Mouse (Mus musculus) heart, postnatal 10 days (tissue): Measurements from ENCODE around the gene Amhr2. TPM values are rescaled to one million over a fixed set of nuclear protein-coding genes. Genes with fewer than 3 reads are reported as not detected.

Experiments used
- DNase-seq, 2 experiments: peaks; one replicate each; pipeline ENCODE4 v3.0.0; 2021
- intact Hi-C: fragments of 180-260 bp; cut with DNase I; formaldehyde crosslinking; loops from one replicate; pipeline ENCODE4 v1.15.1; 2025
- total RNA-seq, 2 experiments: library from RNA; stranded (reverse); gene quantifications; 2 replicates each; pipeline ENCODE4 v1.2.3; 2021

Amhr2 gene
- total RNA-seq, 2 experiments from 2014 or later: 0.67 to 1.4 TPM

DNA sequence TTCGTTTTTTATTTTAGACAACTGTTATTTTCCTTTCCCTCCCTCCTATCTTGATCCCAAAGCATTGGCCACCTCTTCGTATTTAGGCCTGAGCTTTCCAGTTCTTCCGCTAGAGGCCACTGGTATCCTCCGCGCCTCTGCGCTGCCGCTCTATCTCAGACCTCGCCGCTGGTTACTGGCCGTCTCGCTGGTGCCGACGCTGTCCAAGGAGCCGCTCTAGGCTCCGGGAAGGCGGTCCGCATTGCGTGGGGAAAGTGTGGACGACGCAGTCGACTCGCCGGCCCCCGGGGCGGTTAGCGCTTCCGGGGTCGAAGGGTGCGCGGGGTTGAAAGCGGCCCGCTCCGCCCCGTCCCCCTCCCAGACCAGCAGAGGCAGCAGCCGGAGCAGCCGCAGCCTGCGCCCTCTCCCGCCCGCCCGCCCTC, 25.0 kb downstream of the Amhr2 start, which contains the start of gene Pcbp2:
Pcbp2 (plus strand) TSS at position 357 of the 422 bp plus-strand sequence.
- intact Hi-C loops: loop anchor here (5.0 kb wide), 1 partner anchor 197 kb away; no protein-coding TSS in a partner anchor
- peak; percentile 96 to 97 for DNase-seq

DNA sequence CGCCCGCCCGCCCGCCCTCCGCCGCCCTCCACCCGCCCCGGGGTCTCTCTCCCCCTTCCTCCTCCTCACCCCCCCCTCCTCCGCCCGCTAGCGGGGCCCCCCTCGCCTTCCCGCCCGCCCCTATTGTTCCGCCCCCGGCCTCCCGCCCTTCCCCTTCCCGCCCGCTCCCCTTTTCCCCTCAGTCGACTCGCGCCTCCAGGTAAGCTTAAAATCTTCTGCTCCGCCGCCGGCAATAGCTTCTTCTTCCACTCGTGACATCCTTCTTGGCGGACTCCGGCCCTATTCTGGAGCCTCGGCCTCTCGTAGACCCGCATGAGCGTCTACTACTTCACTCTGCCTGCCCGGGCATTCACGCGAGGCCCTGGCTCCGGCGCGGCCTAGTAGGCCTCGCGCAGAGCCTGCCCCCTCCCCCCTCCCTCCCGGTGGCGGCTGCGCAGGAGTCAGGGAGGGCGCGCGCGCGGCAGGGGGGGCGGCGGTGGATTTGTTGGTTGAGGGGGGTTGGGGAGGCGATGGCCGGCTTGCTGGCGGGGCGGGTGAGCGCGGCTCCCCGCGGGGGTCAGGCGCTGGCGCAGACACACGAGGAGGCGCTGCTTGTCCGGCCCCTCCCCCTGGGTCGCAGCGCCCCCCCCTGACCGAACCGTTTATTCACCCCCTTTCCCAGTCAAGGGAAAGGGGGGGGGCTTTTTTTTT, 25.6 kb downstream of the Amhr2 start:
- peak; percentile 88 to 89 for DNase-seq
- intact Hi-C loops: loop anchor here (1.0 to 5.0 kb wide), 2 partner anchors 10 to 197 kb away; no protein-coding TSS in a partner anchor

DNA sequence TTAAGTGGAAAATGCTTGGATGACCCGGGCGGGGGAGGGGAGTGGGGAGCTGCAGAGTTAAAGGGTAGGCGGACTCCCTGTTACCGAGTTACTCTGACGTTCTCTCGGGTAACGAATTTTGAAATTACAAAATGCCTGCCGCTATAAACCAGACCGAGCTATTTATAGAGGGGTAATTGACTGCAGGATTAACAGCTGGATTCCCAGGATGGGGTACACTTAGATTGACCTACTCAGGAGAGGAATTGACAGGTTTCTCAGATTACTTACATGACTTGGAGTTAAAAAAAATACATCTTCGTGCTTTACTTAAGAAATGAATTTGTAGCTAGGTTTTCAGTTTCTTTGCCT, 26.1 kb downstream of the Amhr2 start:
- intact Hi-C loops: loop anchor here (1.0 to 5.0 kb wide), 2 partner anchors 9 to 196 kb away; no protein-coding TSS in a partner anchor
- no peak for DNase-seq

DNA sequence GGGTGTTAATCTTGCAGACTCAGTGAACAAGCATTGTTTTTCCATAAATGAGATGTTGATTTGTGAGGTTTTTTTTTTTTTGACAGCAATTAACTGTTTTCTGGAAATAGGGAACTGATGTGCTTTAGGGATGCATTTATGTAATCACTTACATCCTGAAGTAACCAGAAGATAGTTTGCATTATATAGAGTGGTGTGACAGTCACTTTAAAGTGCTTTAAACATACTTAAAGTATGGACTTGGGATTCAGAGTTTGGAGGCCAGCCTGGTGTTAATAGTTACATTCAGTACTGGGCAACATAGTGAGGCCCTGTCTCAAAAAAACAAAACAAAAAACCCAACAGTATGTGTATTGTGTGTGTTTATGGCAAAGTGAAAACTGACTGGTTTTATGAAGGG, 26.6 kb downstream of the Amhr2 start:
- intact Hi-C loops: loop anchor here (1.0 to 5.0 kb wide), 3 partner anchors 9 to 196 kb away; no protein-coding TSS in a partner anchor
- no peak for DNase-seq

DNA sequence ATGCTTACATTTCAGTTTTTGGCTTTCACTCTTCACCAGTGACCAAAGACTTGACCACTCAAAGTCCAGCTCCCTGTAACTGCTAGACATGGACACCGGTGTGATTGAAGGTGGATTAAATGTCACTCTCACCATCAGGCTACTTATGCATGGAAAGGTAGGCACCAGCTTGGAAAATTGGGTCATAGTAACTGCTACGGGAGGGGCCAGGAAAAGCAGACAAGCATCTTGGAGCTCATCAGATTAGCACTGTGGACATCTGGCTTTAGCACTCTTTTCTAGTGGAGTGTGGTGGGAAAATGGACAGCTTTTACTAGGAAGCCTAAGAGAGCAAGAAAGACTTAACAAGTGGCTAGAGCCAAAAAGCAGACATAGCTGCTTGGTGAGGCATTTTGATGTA, 28.1 kb downstream of the Amhr2 start:
- intact Hi-C loops: loop anchor here (2.0 to 5.0 kb wide), 2 partner anchors 24 to 194 kb away; no protein-coding TSS in a partner anchor
- no peak for DNase-seq

DNA sequence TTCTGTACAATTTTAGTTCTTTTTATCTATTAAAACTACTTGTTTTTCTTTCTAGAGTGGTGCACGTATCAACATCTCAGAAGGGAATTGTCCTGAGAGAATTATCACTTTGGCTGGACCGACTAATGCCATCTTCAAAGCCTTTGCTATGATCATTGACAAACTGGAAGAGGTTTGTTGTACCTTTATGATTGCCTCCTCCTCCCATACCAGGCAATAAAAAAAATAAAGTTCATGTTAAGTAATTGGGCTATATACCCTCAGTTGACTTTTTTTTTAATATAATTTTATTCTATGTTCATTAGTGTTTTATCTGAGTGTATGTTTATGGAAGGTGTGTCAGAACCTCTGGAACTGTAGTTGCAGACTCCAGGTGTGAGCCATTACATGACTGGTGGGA, 29.4 kb downstream of the Amhr2 start:
- intact Hi-C loops: loop anchor here (2.0 to 5.0 kb wide), 2 partner anchors 14 to 193 kb away; no protein-coding TSS in a partner anchor

DNA sequence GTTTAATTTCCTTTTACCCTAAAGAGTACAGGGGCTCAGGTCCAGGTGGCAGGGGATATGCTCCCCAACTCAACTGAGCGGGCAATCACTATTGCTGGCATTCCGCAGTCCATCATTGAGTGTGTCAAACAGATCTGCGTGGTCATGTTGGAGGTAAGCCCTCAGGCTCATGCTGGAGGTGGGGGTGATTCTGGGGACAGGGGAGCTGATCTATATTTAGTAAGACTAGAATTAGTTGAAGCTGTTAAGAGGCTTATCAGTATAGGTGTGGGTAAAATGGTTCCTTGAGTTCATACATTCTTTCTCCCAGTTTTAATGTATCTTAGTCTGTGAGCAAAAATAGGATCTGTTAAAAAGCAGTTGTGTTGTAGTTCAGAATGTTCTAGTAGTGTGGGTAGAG, 38.0 kb downstream of the Amhr2 start:
- intact Hi-C loops: no loop called here
- DNase-seq: no peak

More for the DNA sequence above, 29.4 kb downstream of the Amhr2 start:
- no peak for DNase-seq

DNA sequence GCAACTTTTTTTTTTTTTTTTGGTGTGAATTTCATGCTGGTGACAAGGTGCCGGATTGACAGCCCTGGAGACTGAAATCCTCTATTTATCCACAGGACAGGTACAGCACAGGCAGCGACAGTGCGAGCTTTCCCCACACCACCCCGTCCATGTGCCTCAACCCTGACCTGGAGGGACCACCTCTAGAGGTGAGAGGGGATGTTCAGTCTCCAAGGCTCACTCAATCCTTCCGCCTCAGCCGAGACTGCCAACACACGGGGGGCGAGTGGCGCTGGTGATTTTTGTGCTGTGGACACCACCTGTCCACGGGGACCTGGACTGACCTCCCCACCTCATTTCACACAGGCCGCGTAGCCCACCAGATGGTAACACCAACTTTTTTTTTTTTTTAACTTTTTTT, 40.7 kb downstream of the Amhr2 start:
- DNase-seq: no peak
- intact Hi-C loops: no loop called here

DNA sequence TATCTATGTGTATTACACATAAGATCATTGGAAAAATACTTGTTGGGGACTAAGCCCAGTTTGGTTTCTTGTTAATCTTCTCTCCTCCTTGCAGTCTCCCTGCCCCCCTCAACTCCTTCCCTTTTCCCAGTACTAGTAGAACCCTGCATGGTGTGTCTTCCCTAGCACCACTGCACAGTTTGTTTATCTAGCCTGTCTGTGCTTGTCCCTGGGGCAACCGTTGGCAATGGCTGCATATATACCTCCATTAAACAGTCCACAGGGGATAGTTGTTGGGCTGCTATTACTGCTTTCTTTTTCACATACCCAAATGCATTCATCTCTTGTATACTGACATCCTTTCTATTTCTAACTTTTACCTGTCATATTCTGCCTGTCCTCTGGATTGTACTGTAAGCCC, 42.5 kb downstream of the Amhr2 start:
- intact Hi-C loops: loop anchor here (2.0 kb wide), 1 partner anchor 13 kb away; no protein-coding TSS in a partner anchor
- no peak for DNase-seq

DNA sequence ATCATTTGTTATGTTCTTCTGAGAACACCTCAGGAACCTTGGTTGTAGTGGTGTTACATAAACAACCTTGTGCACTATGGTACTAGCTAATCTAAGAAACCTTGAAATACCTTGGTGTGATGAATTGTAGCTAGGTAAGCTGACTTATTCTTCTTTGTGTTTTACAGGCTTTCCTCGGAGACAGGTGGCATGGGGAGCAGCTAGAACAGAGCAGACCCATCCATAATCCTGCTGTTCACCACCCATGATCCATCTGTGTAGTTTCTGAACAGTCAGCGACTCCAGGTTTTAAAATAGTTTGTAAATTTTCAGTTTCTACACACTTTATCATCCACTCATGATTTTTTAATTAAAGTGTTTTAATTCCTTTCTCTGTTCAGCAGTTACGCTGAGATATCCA, 53.2 kb downstream of the Amhr2 start:
- intact Hi-C loops: no loop called here
- no peak for DNase-seq

DNA sequence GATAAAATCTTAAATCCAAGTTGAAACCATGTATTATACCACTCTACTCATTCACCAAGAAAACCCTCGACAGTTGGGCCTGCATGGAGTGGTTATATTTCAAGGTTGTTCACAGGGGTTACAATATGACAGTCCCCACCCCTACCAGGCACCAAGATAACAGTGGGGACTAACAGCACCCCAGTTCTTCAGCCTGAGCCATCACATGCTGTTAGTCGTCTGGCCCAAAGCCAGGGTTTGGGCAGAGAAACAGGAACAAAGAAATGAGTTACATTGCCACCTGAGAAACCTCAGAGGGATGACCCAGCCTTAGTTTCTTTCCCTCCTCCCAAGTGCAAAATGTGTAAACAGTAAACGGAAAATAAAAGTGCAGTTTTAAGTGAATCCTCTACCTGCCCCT, 54.2 kb downstream of the Amhr2 start:
- intact Hi-C loops: no loop called here
- no peak for DNase-seq

DNA sequence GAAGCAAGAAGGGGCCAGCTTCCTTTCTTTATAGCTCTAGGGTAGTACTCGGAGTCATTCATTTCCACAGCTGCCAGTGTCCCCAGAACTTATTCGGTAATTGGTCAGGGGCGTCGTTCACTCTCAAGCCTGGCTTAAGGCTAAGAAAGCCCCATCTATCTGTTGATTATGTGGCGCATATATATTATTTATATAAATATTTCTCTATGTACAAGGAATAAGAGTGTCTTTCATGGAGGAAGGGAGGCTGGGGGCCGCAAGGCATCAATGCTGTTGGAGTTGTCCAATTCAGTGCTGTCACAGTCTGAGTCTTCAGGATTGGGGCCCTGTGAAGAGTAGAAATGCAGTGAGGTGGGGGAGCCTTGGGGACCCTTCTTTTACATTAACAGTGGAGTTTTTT, 54.7 kb downstream of the Amhr2 start:
- intact Hi-C loops: no loop called here
- DNase-seq: no peak

DNA sequence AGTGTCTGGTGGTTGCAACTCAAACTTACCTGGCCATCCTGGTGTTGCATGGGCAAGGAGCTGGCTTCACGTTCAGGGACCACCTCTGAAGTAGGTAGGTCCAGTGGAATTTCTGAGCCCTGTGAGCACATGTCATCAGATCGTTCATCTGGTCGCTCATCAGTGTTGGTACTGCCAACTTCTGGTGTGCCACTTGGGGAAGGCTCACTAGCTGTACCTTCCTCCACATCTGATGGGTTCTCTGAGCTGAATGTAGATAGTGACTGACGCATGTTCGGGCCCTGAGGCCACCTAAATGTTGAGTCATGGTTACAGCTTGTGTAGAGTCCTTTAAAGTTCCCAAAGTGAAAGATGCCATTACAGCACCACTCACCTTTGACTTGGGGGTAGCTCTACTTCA, 55.3 kb downstream of the Amhr2 start:
- DNase-seq: no peak
- intact Hi-C loops: no loop called here

DNA sequence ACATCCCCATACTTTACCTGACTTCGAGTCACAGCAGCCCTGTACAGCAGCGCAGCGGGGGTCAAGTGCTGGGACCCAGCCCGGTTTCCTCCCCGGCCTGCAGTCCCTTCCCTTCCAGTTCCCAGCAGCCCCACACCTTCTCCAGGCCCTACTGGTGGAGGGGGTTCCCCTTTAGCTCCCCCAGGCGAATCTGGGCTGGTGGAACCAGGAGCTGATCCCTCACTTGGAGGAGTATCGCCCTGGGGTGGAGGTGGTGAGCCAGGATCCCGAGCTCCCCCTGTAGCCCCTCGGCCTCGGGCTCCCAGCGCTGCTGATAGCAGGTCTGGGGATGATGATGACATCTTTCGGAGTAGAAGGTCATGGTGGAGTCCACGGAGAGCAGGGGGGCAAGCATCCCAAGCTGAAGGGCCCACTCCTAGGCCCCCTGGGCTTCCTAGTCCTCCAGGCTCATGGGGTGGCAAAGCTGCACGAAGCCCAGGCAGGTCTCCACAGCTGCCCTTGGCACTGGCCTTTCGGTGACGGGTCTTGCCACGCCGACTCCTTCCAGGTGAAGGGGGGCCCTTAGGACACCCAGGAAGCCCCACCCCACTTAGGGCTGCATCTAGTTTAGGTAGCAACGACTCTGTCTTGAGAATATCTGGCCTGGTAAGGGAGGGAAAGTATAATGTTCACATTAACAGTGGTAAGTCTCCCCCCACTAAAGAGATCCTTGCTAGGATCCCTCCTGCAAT, 56.1 kb downstream of the Amhr2 start:
- no peak for DNase-seq
- intact Hi-C loops: no loop called here

DNA sequence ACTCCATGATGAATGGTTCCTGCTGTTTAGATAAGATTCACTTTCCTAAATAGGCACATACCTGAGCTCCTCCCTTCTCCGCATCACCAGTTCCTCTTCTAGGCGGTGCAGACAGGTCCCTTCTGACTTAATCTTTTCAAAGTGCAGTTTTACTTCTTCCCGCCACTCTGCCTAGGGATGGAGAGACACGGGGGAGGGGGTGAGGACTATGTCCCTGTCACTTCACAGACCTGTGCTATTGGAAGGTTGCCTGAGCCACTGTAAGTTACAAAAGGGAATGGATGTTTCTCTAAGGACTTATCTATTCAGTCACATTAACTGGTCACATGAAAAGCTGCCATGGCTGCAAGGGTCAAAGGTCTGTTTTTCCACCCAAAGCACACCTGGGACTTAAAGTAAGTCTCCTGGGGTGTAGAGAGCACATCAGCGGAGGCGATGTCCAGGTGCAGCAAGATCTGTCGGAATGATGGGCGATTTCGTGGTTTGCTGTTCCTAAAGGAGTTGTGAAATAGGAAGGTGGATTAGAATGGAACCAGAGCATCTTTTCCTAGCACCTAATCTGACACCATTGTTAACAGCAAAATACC, 57.2 kb downstream of the Amhr2 start:
- no peak for DNase-seq
- intact Hi-C loops: no loop called here

DNA sequence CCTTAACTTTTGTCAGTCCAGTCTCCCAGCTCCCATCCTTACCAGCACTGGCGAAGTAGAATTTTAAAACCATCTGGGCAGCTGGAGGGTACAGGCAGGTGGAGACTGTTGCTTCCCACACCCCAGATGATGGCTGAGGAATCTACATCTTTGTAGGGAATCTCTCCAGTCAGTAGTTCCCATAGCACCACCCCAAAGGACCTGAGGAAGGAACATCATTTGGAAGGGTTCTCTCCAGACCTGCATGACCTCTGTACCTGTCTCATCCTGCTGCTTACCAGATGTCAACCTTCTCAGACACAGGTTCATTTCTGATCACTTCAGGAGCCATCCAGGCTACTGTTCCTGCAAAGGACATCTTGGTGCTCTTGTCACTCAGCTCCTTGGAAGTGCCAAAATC, 58.3 kb downstream of the Amhr2 start, which contains the start of gene Gm10337:
Gm10337 (plus strand) TSS at position 276 of the 400 bp plus-strand sequence.
- intact Hi-C loops: no loop called here
- no peak for DNase-seq

Other genes starting within 250 kb of the Amhr2 start
- gene Zfp740, start 242.1 kb upstream of the Amhr2 start, total RNA-seq: 10 to 100 TPM; 48.2 to 48.3 TPM
- gene Csad, start 240.6 kb upstream of the Amhr2 start, total RNA-seq: 10 to 100 TPM; 25.6 to 33.8 TPM
- 1 to 10 TPM; 1.9 to 2.0 TPM for gene Itgb7, start 213.4 kb upstream of the Amhr2 start, total RNA-seq
- 10 to 100 TPM; 23.2 to 27.2 TPM for gene Rarg, start 187.8 kb upstream of the Amhr2 start, total RNA-seq
- not detected for gene Gm9918, start 174.8 kb upstream of the Amhr2 start, total RNA-seq
- gene Mfsd5, start 165.9 kb upstream of the Amhr2 start, total RNA-seq: 10 to 100 TPM; 20.6 to 23.8 TPM
- gene Espl1, start 149.1 kb upstream of the Amhr2 start, total RNA-seq: 10 to 100 TPM in 1 of 2 experiments, 1 to 10 TPM in 1; 7.5 to 10.7 TPM
- gene Pfdn5, start 119.3 kb upstream of the Amhr2 start, total RNA-seq: 100 to 1,000 TPM; 336 to 346 TPM
- 10 to 100 TPM; 28.3 to 31.5 TPM for gene Myg1, start 113.7 kb upstream of the Amhr2 start, total RNA-seq
- gene Aaas, start 94.6 kb upstream of the Amhr2 start, total RNA-seq: 10 to 100 TPM; 16.2 to 16.4 TPM
- not detected for gene Sp7, start 78.2 kb upstream of the Amhr2 start, total RNA-seq
- gene Sp1, start 39.2 kb upstream of the Amhr2 start, total RNA-seq: 10 to 100 TPM; 57.7 to 68.4 TPM
- 10 to 100 TPM; 23.3 to 27.3 TPM for gene Prr13, start 13.7 kb downstream of the Amhr2 start, total RNA-seq
- gene Pcbp2, start 25.2 kb downstream of the Amhr2 start, total RNA-seq: 100 to 1,000 TPM; 547 to 592 TPM
- gene Gm10337, start 58.4 kb downstream of the Amhr2 start, total RNA-seq: 1 to 10 TPM in 1 of 2 experiments, not detected in 1; 3.6 TPM
- gene Map3k12, start 71.7 kb downstream of the Amhr2 start, total RNA-seq: 1 to 10 TPM; 5.1 to 5.2 TPM
- 10 to 100 TPM; 45.9 to 53.1 TPM for gene Tarbp2, start 72.8 kb downstream of the Amhr2 start, total RNA-seq
- gene Npff, start 79.6 kb downstream of the Amhr2 start, total RNA-seq: 1 to 10 TPM; 1.4 to 3.8 TPM
- 1 to 10 TPM in 1 of 2 experiments, not detected in 1; 1.2 TPM for gene Gm28047, start 179.7 kb downstream of the Amhr2 start, total RNA-seq
- gene Atf7, start 180.1 kb downstream of the Amhr2 start, total RNA-seq: 10 to 100 TPM; 71.3 to 79.2 TPM
- gene Atp5g2, start 227.0 kb downstream of the Amhr2 start, total RNA-seq: 10 to 100 TPM; 31.1 to 47.4 TPM